Mouse (Mus musculus) cerebellum, adult 2 months (tissue): ENCODE measurements around the gene Gm44790. TPM values are rescaled to one million over a fixed set of nuclear protein-coding genes. Genes with fewer than 3 reads are reported as not detected.

ENCODE experiments used
- DNase-seq, 2 experiments: peaks; one replicate each; pipeline ENCODE4 v3.0.0; 2021
- H3K27ac ChIP-seq: fragments of 200-500 bp; 2 replicates; pipeline ENCODE4 v1.5.1; 2012; ENCODE audit warnings: low read length, control low read depth, inconsistent platforms; ENCODE audit not compliant: insufficient read depth
- H3K27me3 ChIP-seq: fragments of 200-500 bp; 2 replicates; pipeline ENCODE4 v1.6.1; 2012; ENCODE audit warnings: inconsistent platforms, mild to moderate bottlenecking, low read length, moderate library complexity; ENCODE audit not compliant: control insufficient read depth, insufficient read depth
- H3K4me1 ChIP-seq: fragments of 200-500 bp; 2 replicates; pipeline ENCODE4 v1.6.1; 2011; ENCODE audit warnings: low read length; ENCODE audit not compliant: control insufficient read depth, insufficient read depth
- H3K4me3 ChIP-seq: fragments of 200-500 bp; replicated peaks from 2 replicates; pipeline ENCODE3; 2011; ENCODE audit warnings: mild to moderate bottlenecking, low read depth, low read length, control low read depth; ENCODE audit not compliant: insufficient read depth
- CTCF ChIP-seq: fragments of 200-500 bp; IDR thresholded peaks from 2 replicates; pipeline ENCODE4 v1.5.1; 2011; ENCODE audit warnings: low read depth, mild to moderate bottlenecking, control low read depth, low read length, moderate library complexity, borderline replicate concordance; ENCODE audit not compliant: insufficient read depth
- POLR2A ChIP-seq: fragments of 200-500 bp; IDR thresholded peaks from 2 replicates; pipeline ENCODE4 v1.6.1; 2011; ENCODE audit warnings: low read length, control low read depth, borderline replicate concordance; ENCODE audit not compliant: insufficient read depth
- WGBS: fragments of 180-500 bp; shearing (Covaris S2); methylation state at CpG from one replicate; pipeline ENCODE4 v1.1.7; 2018; 5-methylcytosine and 5-hydroxymethylcytosine counted together
- polyA plus RNA-seq: library from polyadenylated mRNA; depleted of rRNA; stranded (reverse); fragments of >200 nt; gene quantifications from 2 replicates; pipeline ENCODE4 v1.2.3, GENCODE M21; 2012

Gene Gm44790
- polyA plus RNA-seq, 1 experiment: 0.82 TPM

GRCm38 (mm10) chr6:86439531-86439930 is 13.1 kb downstream of the Gm44790 start:
- no peak for TF ChIP-seq POLR2A
- TF ChIP-seq CTCF: no peak
- WGBS: 92% methylated on average over 1 of the region's 1 CpGs
- DNase-seq: no peak
- Histone ChIP-seq H3K27me3 (no peaks in the 10 kb centered on the region), H3K4me3 (no peak overlapping the region), H3K4me1 (no peaks in the 10 kb centered on the region), H3K27ac (no peak overlapping the region)

GRCm38 (mm10) chr6:86441571-86441970 is 15.1 kb downstream of the Gm44790 start:
- Histone ChIP-seq H3K27me3 (no peaks in the 10 kb centered on the region), H3K27ac (no peak overlapping the region), H3K4me1 (no peaks in the 10 kb centered on the region), H3K4me3 (no peak overlapping the region)
- no peak for TF ChIP-seq POLR2A
- no peak for TF ChIP-seq CTCF
- DNase-seq: no peak
- WGBS: 91% methylated on average over 10 of the region's 10 CpGs

GRCm38 (mm10) chr6:86445551-86445950 is 19.1 kb downstream of the Gm44790 start:
- no peak for DNase-seq
- Histone ChIP-seq H3K4me3 (no peak overlapping the region), H3K27me3 (no peaks in the 10 kb centered on the region), H3K27ac (no peak overlapping the region), H3K4me1 (no peaks in the 10 kb centered on the region)
- no peak for TF ChIP-seq POLR2A
- no peak for TF ChIP-seq CTCF
- 90% methylated on average over 18 of the region's 18 CpGs for WGBS

GRCm38 (mm10) chr6:86446927-86447568 is 20.6 kb downstream of the Gm44790 start:
- Histone ChIP-seq H3K4me1 (no peaks in the 10 kb centered on the region), H3K27ac (no peak overlapping the region), H3K4me3 (no peak overlapping the region), H3K27me3 (no peaks in the 10 kb centered on the region)
- DNase-seq: no peak
- TF ChIP-seq CTCF: no peak
- TF ChIP-seq POLR2A: no peak
- WGBS: 89% methylated on average over 1 of the region's 1 CpGs

- Histone ChIP-seq H3K27me3 (no peaks in the 10 kb centered on the region), H3K4me1 (no peaks in the 10 kb centered on the region), H3K27ac (no peak overlapping the region), H3K4me3 (no peak overlapping the region)
- WGBS: 94% methylated on average over 3 of the region's 3 CpGs
- DNase-seq: no peak
- no peak for TF ChIP-seq CTCF
- no peak for TF ChIP-seq POLR2A
These were observed 30.3 kb downstream of the Gm44790 start for GRCm38 (mm10) chr6:86456727-86457126.

GRCm38 (mm10) chr6:86463079-86463478 is 36.6 kb downstream of the Gm44790 start:
- no peaks in the 10 kb centered on the region for H3K27me3 ChIP-seq
- 92% methylated on average over 3 of the region's 3 CpGs for WGBS
- DNase-seq: no peak
- no peak overlapping the region for H3K27ac ChIP-seq
- TF ChIP-seq CTCF: no peak
- TF ChIP-seq POLR2A: no peak
- no peak overlapping the region for H3K4me3 ChIP-seq
- H3K4me1 ChIP-seq: no peaks in the 10 kb centered on the region

- H3K27ac ChIP-seq: peak overlapping the region; percentile 51; the same call in 1 of the 2 replicates
- no peaks in the 10 kb centered on the region for H3K27me3 ChIP-seq
- H3K4me1 ChIP-seq: peaks cover 6% of the 10 kb centered on the region; the same call in 1 of the 2 replicates
- DNase-seq: peak in 1 of 2 experiments; percentile 30
- 88% methylated on average over 3 of the region's 3 CpGs for WGBS
- TF ChIP-seq CTCF: no peak
- no peak for TF ChIP-seq POLR2A
- H3K4me3 ChIP-seq: no peak overlapping the region
These were observed 44.9 kb downstream of the Gm44790 start for GRCm38 (mm10) chr6:86471317-86471716.

GRCm38 (mm10) chr6:86471760-86472099 is 45.3 kb downstream of the Gm44790 start:
- no peak for DNase-seq
- H3K4me1 ChIP-seq: peaks cover 6% of the 10 kb centered on the region; the same call in 1 of the 2 replicates
- peak overlapping the region; percentile 64 for H3K4me3 ChIP-seq
- H3K27ac ChIP-seq: peak overlapping the region; percentile 51
- 14% methylated on average over 9 of the region's 9 CpGs for WGBS
- no peaks in the 10 kb centered on the region for H3K27me3 ChIP-seq
- TF ChIP-seq POLR2A: no peak
- no peak for TF ChIP-seq CTCF
